Mouse (Mus musculus) kidney, adult 2 months (tissue): ENCODE data around the gene Myo15b. TPM values are rescaled to one million over a fixed set of nuclear protein-coding genes. Genes with fewer than 3 reads are reported as not detected.

Experiments
- DNase-seq: peaks from one replicate; pipeline ENCODE4 v3.0.0; 2021
- H3K27ac ChIP-seq: fragments of 200-500 bp; 2 replicates; pipeline ENCODE4 v1.5.1; 2012; ENCODE audit warnings: low read depth, low read length, control low read depth, inconsistent platforms; ENCODE audit not compliant: insufficient read depth
- H3K27me3 ChIP-seq: fragments of 200-500 bp; replicated peaks from 2 replicates; pipeline ENCODE4 v1.6.1; 2012; ENCODE audit warnings: mild to moderate bottlenecking, moderate library complexity, low read length, inconsistent platforms; ENCODE audit not compliant: control insufficient read depth, insufficient read depth
- H3K36me3 ChIP-seq: fragments of 200-500 bp; 2 replicates; pipeline ENCODE4 v1.6.1; 2012; ENCODE audit warnings: mild to moderate bottlenecking, moderate library complexity, low read length, inconsistent platforms; ENCODE audit not compliant: control insufficient read depth, insufficient read depth
- H3K4me1 ChIP-seq: fragments of 200-500 bp; 2 replicates; pipeline ENCODE4 v1.6.1; 2011; ENCODE audit warnings: low read length; ENCODE audit not compliant: control insufficient read depth, insufficient read depth
- H3K4me3 ChIP-seq: fragments of 200-500 bp; 2 replicates; pipeline ENCODE4 v1.5.1; 2011; ENCODE audit warnings: mild to moderate bottlenecking, low read depth, low read length, control low read depth; ENCODE audit not compliant: insufficient read depth
- CTCF ChIP-seq: fragments of 200-500 bp; conservative IDR thresholded peaks from 2 replicates; pipeline ENCODE4 v1.5.1; 2011; ENCODE audit warnings: low read depth, mild to moderate bottlenecking, control low read depth, low read length, moderate library complexity, mixed read lengths; ENCODE audit not compliant: insufficient read depth, insufficient read length
- POLR2A ChIP-seq: fragments of 200-500 bp; IDR thresholded peaks from one replicate; pipeline ENCODE4 v1.6.1; 2011; ENCODE audit warnings: low read depth, low read length, control low read depth
- WGBS: fragments of 180-500 bp; shearing (Covaris S2); methylation state at CpG from one replicate; pipeline ENCODE4 v1.1.7; 2018; 5-methylcytosine and 5-hydroxymethylcytosine counted together
- polyA plus RNA-seq: library from polyadenylated mRNA; depleted of rRNA; stranded (reverse); fragments of >200 nt; gene quantifications from 2 replicates; pipeline ENCODE4 v1.2.3, GENCODE M21; 2012; rRNA removed

The Myo15b gene
- polyA plus RNA-seq, 1 experiment, result 104 TPM

DNA sequence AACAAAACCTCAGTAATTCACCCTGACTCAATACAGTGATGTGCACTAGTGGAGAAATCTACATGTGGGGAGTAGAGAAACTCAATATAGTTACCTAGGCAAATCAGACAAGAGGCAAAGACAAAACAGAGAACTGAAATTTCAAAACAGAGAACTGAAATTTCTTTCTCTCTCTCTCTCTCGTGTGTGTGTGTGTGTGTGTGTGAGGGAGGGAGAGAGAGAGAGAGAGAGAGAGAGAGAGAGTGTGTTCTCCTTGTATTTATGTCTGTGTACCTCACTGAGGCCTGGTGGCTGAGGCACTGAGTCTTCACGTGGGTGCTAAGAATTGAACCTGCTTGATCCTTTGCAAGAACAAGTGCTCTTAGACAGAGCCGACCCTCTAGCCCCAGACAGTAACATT, 71.6 kb downstream of the Myo15b start:
- H3K36me3 ChIP-seq, result no peaks in the 10 kb centered on the region
- H3K27me3 ChIP-seq, result no peaks in the 10 kb centered on the region
- TF ChIP-seq CTCF, result no peak
- TF ChIP-seq POLR2A, result no peak
- H3K4me3 ChIP-seq, result no peak overlapping the region
- DNase-seq, result no peak
- H3K27ac ChIP-seq, result no peak overlapping the region
- H3K4me1 ChIP-seq, result peaks cover 2% of the 10 kb centered on the region; the same call in 1 of the 2 replicates
- 69% methylated on average over 3 of the region's 3 CpGs for WGBS

DNA sequence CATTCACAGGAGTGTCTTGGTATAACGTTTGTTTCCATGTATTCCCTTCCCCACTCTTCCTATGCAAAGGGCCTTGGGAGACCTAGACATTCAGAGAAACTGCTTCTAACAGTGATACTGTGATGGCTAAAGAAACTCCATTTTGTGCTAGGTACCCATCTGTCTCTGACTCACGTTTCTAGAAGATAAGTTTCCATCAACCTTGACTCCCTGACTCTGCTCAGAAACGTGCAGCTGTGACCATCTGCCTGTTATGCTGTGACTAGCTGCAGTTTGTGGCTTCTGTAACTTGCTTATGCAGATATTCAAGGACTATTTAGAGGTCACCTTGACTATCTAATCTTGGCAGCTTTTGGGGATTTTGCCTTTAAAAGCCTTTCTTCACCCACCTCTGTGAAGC, 73.0 kb downstream of the Myo15b start:
- WGBS, result 64% methylated on average over 3 of the region's 3 CpGs
- TF ChIP-seq POLR2A, result no peak
- TF ChIP-seq CTCF, result no peak
- Histone ChIP-seq H3K27me3 (no peaks in the 10 kb centered on the region), H3K36me3 (no peaks in the 10 kb centered on the region), H3K4me1 (peaks cover 2% of the 10 kb centered on the region; the same call in 1 of the 2 replicates), H3K4me3 (no peak overlapping the region), H3K27ac (no peak overlapping the region)
- DNase-seq, result no peak

DNA sequence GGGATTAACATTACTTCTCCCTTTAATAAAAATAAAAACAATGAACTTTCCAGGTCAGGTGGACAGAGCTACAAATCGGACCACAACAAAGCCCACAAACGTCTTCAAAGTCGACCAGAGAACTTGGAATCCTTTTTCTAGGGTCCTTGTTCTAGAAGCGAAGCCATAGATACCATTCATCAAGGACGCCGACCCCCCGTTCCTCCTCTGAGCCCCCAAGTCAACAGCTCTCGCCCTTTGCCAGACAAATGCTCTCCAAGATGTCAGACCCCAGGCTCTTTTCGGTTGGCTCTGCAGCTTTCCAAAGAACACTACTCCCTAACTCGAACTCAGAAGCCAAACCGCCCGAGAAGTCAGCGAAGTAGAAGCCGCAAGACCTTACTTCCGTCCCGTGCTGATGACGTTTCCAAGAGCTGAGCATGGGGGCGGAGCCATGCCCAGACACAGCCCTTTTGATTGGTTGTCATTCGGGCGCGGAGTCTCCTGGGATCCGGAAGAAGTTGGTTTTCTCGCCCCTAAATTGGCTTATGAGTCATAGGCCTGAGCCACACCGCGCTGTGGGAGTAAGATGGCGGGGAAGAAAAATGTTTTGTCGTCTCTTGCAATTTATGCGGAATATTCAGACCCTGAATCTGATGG, 75.0 kb downstream of the Myo15b start, which contains the start of the genes Sap30bp and Recql5:
Gene Sap30bp, plus strand, starts transcription at position 175 of the 639 bp plus-strand sequence.
Gene Recql5, minus strand, starts transcription at position 370 of the 639 bp plus-strand sequence.
- Histone ChIP-seq H3K4me3 (peak within 1 kb of the TSS; percentile 87), H3K27ac (no peak within 1 kb of the TSS), H3K27me3 (no peaks in the 10 kb centered on the region), H3K4me1 (peaks cover 2% of the 10 kb centered on the region; the same call in 1 of the 2 replicates), H3K36me3 (no peaks in the 10 kb centered on the region)
- under 1% methylated on average over 28 of the region's 28 CpGs for WGBS
- TF ChIP-seq POLR2A (no peak), CTCF (no peak)
- peak; percentile 99 for DNase-seq

DNA sequence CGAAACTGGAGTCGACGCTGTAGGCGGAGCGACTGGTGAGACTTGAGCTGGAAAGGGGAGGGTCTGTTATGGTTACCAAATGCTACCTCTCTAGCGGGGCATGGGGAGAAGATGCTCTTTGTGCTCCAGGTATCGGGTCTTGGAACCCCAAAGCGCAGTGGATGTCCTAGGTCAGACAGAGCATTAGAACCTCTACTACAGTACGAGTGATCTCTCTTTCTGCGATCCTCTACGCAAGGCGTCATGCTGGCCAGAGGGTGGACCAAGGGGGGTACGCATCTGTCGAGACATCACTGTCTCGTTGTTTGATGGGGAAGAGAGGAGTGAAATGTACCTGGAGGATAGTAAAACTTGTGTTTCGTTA, 75.5 kb downstream of the Myo15b start:
- no peak for DNase-seq
- no peak overlapping the region for H3K27ac ChIP-seq

DNA sequence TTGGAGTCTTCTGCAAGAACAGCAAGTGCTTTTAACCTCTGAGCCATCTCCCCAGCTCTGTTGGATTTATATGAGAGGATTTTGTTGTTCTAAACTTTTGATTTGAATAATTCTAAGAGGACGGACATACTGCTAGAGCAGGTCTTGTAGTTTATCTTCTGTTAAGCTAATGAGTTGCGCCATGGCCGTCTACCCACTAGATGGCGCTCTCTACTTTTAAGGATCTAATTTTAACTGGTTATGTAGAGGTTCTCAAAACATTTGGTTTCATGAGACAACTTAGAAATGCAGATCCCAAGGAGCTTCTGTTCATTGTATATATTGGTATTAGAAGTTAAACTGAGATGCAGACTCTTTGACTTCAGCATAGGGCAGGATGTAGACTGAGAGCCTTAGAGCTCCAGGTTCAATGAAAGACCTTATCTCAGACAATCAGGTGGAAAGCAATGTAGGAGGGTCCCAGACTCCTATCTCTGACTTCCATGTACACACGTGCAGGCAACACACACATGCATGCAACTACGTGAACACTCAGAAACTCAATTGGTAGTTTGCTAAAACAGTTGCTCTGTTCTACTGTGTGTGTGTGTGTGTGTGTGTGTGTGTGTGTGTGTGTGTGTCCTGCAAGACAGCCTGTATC, 81.6 kb downstream of the Myo15b start:
- TF ChIP-seq POLR2A (no peak), CTCF (peak; percentile 47)
- peak; percentile 73 for DNase-seq
- Histone ChIP-seq H3K27ac (no peak overlapping the region), H3K36me3 (no peaks in the 10 kb centered on the region; the same call in none of the 2 replicates), H3K27me3 (no peaks in the 10 kb centered on the region), H3K4me3 (no peak overlapping the region), H3K4me1 (no peaks in the 10 kb centered on the region)
- WGBS, result 37% methylated on average over 6 of the region's 6 CpGs

More for the DNA sequence above, 75.5 kb downstream of the Myo15b start:
- peaks cover 2% of the 10 kb centered on the region; the same call in 1 of the 2 replicates for H3K4me1 ChIP-seq
- TF ChIP-seq POLR2A (no peak), CTCF (no peak)
- H3K27me3 ChIP-seq, result no peaks in the 10 kb centered on the region
- H3K4me3 ChIP-seq, result peak overlapping the region; percentile 87
- under 1% methylated on average over 16 of the region's 16 CpGs for WGBS
- no peaks in the 10 kb centered on the region for H3K36me3 ChIP-seq

DNA sequence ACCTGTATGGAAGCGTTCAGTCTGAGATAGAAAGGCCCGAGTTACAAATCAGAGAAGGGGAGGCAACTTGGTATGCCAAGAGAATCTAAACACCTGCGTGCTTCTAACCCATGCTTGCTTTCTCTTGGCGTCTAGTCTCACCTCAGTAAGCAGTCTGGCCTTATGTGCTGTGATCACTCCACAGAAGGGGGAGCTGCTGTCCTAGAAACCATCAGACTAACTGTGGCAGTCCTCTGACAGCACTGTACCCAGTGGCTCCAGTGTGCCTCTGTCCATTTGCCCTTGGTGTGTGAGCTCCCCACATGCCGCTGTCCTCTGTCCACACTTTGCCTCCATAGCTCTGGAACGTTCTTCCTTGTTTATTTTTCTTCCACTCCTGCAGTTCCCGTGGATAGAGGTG, 83.8 kb downstream of the Myo15b start:
- TF ChIP-seq POLR2A (no peak), CTCF (peak; percentile 30; the same call in 1 of the 2 replicates)
- Histone ChIP-seq H3K4me1 (0 out of 2 replicates have a peak, but pooled peaks cover 2% of the 10 kb centered on the region), H3K4me3 (no peak overlapping the region), H3K36me3 (no peaks in the 10 kb centered on the region; the same call in none of the 2 replicates), H3K27me3 (no peaks in the 10 kb centered on the region), H3K27ac (no peak overlapping the region)
- no peak for DNase-seq
- WGBS, result 73% methylated on average over 7 of the region's 7 CpGs

Other genes starting within 250 kb of the Myo15b start
- gene Mif4gd, start 245.4 kb upstream of the Myo15b start, polyA plus RNA-seq, result 138 and 144 TPM in 2 replicates
- 144 and 172 TPM in 2 replicates for gene Slc25a19, start 230.1 kb upstream of the Myo15b start, polyA plus RNA-seq
- 34.1 and 42.6 TPM in 2 replicates for gene Grb2, start 149.8 kb upstream of the Myo15b start, polyA plus RNA-seq
- 77.1 and 97.8 TPM in 2 replicates for gene Tmem94, start 93.0 kb upstream of the Myo15b start, polyA plus RNA-seq
- 36.9 and 46.7 TPM in 2 replicates for gene Caskin2, start 44.8 kb upstream of the Myo15b start, polyA plus RNA-seq
- 36.4 and 43.4 TPM in 2 replicates for gene Tsen54, start 43.7 kb upstream of the Myo15b start, polyA plus RNA-seq
- 153 and 166 TPM in 2 replicates for gene Llgl2, start 34.4 kb upstream of the Myo15b start, polyA plus RNA-seq
- gene Smim5, start 41.6 kb downstream of the Myo15b start, polyA plus RNA-seq, result 26.1 and 26.7 TPM in 2 replicates
- gene Smim6, start 53.6 kb downstream of the Myo15b start, polyA plus RNA-seq, result 5.0 and 5.7 TPM in 2 replicates
- 20.5 and 24.1 TPM in 2 replicates for gene Sap30bp, start 74.9 kb downstream of the Myo15b start, polyA plus RNA-seq
- 16.9 and 18.8 TPM in 2 replicates for gene Recql5, start 75.1 kb downstream of the Myo15b start, polyA plus RNA-seq
- gene Itgb4, start 116.3 kb downstream of the Myo15b start, polyA plus RNA-seq, result 5.1 and 5.3 TPM in 2 replicates
- 83.2 and 87.9 TPM in 2 replicates for gene Galk1, start 154.3 kb downstream of the Myo15b start, polyA plus RNA-seq
- gene H3f3b, start 169.6 kb downstream of the Myo15b start, polyA plus RNA-seq, result 135 and 150 TPM in 2 replicates
- 22.1 and 28.1 TPM in 2 replicates for gene Unk, start 171.9 kb downstream of the Myo15b start, polyA plus RNA-seq
- gene Unc13d, start 219.6 kb downstream of the Myo15b start, polyA plus RNA-seq, result 1.1 and 2.4 TPM in 2 replicates
- gene Wbp2, start 228.6 kb downstream of the Myo15b start, polyA plus RNA-seq, result 391 and 392 TPM in 2 replicates